Mouse (Mus musculus) erythroblast, embryonic 14.5 days (primary cell): ENCODE results near the gene Rai2.

ENCODE experiments used
- GATA1 ChIP-seq: IDR thresholded peaks from 2 replicates; pipeline ENCODE4 v1.6.1; 2012; ENCODE audit warnings: low read length, inconsistent platforms, mixed read lengths
- TAL1 ChIP-seq: IDR thresholded peaks from 3 replicates; pipeline ENCODE4 v1.6.1; 2012; ENCODE audit warnings: low read length, inconsistent platforms, mixed read lengths

DNA sequence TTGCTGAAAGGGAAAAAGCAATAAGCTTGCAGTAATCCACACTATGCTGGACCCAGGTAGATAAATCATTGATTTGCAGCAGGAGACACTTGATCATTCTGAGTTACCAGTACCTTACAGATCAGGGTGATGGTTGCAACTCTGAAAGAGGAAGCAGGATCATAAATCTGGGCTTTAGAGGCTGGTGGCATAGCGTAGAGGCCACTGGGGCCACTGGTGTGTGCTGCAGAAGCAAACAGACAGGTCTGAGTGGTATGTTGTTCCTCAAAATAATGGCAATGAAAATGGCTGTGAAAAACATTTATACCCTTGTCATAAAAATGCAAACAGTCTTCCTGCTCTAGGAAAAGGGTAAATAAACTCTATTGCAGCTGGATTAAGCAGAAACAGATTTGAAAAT, 9.4 kb downstream of the Rai2 start:
- TF ChIP-seq GATA1 (no peak), TAL1 (no peak)
